Mouse (Mus musculus) stomach, postnatal 0 days (tissue): ENCODE measurements at regions not wholly inside any gene's neighbourhood (a gene's known extent, or its start where the extent isn't known, plus 50 kb on each side); places are given as distances from the start of the nearest gene placed in this dataset.

Experiments
- ATAC-seq: fragments of 200-750 bp; cut with Nextera tagmentation; 2 replicates; pipeline ENCODE4 v1.8.0; 2017; ENCODE audit not compliant: low FRiP score, low TSS enrichment
- DNase-seq: peaks from one replicate; pipeline ENCODE4 v3.0.0-alpha.2; 2016; ENCODE audit warnings: low spot score
- H3K27ac ChIP-seq: fragments of 300-500 bp; sonication (generic); replicated peaks from 2 replicates; pipeline ENCODE4 v1.5.1; 2014; ENCODE audit warnings: mild to moderate bottlenecking, control low read depth
- H3K27me3 ChIP-seq: fragments of 300-500 bp; sonication (generic); 2 replicates; pipeline ENCODE4 v1.6.1; 2014; ENCODE audit warnings: low read length; ENCODE audit not compliant: control insufficient read depth, insufficient read depth
- H3K36me3 ChIP-seq: fragments of 300-500 bp; sonication (generic); 2 replicates; pipeline ENCODE4 v1.6.1; 2014; ENCODE audit warnings: low read length, mixed read lengths; ENCODE audit not compliant: control insufficient read depth, insufficient read depth
- H3K4me1 ChIP-seq: fragments of 300-500 bp; sonication (generic); replicated peaks from 2 replicates; pipeline ENCODE4 v1.6.1; 2014; ENCODE audit warnings: antibody characterized with exemption; ENCODE audit not compliant: control insufficient read depth, insufficient read depth
- H3K4me2 ChIP-seq: fragments of 300-500 bp; sonication (generic); replicated peaks from 2 replicates; pipeline ENCODE4 v1.6.1; 2014; ENCODE audit warnings: low read depth, mild to moderate bottlenecking, control low read depth, moderate library complexity
- H3K4me3 ChIP-seq: fragments of 300-500 bp; sonication (generic); 2 replicates; pipeline ENCODE4 v1.5.1; 2014; ENCODE audit warnings: low read depth, low read length, control low read depth
- H3K9ac ChIP-seq: fragments of 300-500 bp; sonication (generic); 2 replicates; pipeline ENCODE4 v1.6.1; 2014; ENCODE audit warnings: mild to moderate bottlenecking, low read length, control low read depth, mixed read lengths
- H3K9me3 ChIP-seq: fragments of 300-500 bp; sonication (generic); 2 replicates; pipeline ENCODE4 v1.6.1; 2016; ENCODE audit warnings: low read length; ENCODE audit not compliant: control insufficient read depth
- CTCF ChIP-seq: IDR thresholded peaks from 2 replicates; pipeline ENCODE4 v1.5.1; 2016; ENCODE audit warnings: antibody characterized with exemption, low read depth, mild to moderate bottlenecking, moderate library complexity
- EP300 ChIP-seq: optimal IDR thresholded peaks from 2 replicates; pipeline ENCODE3; 2016; ENCODE audit warnings: antibody characterized with exemption
- WGBS: fragments of 180-500 bp; shearing (Covaris S2); extraction: QIAGEN DNeasy Blood & Tissue Kit; methylation state at CpG from one replicate; pipeline ENCODE4 v1.1.7; 2014; 5-methylcytosine and 5-hydroxymethylcytosine counted together

DNA sequence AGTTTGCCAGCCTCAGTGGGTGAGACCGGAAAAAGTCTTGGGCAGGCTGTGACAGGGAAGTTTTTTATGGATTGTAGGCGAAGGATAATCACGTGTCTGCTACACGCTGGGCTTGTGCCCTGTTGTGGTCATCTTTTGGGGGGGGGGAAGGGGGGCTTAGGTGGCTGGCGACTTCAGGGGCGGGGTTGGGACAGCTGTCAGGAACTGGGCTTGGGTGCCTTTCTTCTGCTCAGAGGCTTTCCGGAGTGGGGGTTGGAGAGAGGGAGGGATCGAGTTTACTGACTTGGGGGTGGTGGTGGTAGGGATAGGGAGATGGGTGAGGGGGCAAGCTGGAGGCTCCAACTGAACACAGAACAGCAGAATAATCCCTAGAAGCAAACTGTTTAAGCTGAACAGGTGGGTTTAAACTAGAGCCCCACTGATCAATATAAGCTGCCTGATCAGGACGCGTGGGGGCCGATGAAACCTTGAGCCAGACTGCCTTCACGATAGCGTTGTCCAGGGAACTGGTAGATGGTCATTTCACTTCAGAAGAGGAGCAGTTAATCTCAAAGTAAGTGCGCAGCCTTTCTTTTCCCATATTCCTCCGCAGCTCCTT lies 103.6 kb downstream of the Nucb2 start:
- H3K9me3 ChIP-seq, result no peaks in the 10 kb centered on the region
- peak overlapping the region; percentile 58 for H3K4me2 ChIP-seq
- WGBS, result 5% methylated on average over 15 of the region's 15 CpGs
- H3K27ac ChIP-seq, result no peak overlapping the region
- H3K4me3 ChIP-seq, result peak overlapping the region; percentile 29
- no peaks in the 10 kb centered on the region for H3K27me3 ChIP-seq
- H3K36me3 ChIP-seq, result no peaks in the 10 kb centered on the region
- H3K9ac ChIP-seq, result peak overlapping the region; percentile 27
- ATAC-seq, result no peak
- no peaks in the 10 kb centered on the region; the same call in 1 of the 2 replicates for H3K4me1 ChIP-seq
- TF ChIP-seq CTCF (no peak), EP300 (no peak)
- no peak for DNase-seq

DNA sequence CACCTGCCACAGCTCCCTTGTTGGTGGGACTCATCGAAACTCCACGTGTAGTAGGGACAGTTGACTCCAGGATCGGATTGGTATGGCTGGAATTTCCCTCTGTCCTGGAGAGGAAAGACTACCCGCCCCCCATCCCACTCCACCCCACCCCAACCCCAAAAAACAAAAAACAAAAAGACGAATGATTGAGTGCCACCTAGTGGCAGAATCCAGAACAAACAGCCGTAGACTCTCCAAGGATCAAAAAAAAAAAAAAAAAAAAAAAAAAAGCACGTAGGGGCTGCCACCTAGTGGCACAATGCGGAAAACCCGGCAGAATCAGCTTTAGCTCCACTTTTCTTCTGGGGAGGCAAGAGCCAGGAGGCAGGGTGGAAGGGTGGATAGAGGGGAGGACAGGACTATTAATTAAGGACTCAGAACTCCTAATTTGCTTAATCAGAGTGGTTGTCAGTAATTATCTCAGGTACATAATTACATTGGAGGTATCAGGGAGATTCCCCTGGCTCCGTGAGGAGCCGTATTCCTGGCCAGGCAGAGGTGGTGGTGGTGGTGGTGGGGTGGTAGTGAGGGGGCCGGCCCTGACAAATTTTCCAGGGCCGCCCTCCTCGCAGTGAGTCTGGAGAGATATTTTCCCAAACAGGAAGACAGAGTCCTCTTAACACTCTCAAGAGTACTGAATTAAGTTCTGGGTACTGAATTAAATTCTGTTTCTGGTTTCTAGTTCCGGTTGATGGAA lies 104.3 kb downstream of the Nucb2 start:
- no peak overlapping the region for H3K27ac ChIP-seq
- no peaks in the 10 kb centered on the region for H3K27me3 ChIP-seq
- peak overlapping the region; percentile 27 for H3K9ac ChIP-seq
- H3K9me3 ChIP-seq, result no peaks in the 10 kb centered on the region
- peak; percentile 85 for TF ChIP-seq CTCF
- no peak for TF ChIP-seq EP300
- WGBS, result 25% methylated on average over 15 of the region's 15 CpGs
- peak overlapping the region; percentile 58 for H3K4me2 ChIP-seq
- peak overlapping the region; percentile 29 for H3K4me3 ChIP-seq
- ATAC-seq (peak; percentile 30; the same call in 1 of the 2 replicates), DNase-seq (peak; percentile 70)
- no peaks in the 10 kb centered on the region; the same call in 1 of the 2 replicates for H3K4me1 ChIP-seq
- no peaks in the 10 kb centered on the region for H3K36me3 ChIP-seq

DNA sequence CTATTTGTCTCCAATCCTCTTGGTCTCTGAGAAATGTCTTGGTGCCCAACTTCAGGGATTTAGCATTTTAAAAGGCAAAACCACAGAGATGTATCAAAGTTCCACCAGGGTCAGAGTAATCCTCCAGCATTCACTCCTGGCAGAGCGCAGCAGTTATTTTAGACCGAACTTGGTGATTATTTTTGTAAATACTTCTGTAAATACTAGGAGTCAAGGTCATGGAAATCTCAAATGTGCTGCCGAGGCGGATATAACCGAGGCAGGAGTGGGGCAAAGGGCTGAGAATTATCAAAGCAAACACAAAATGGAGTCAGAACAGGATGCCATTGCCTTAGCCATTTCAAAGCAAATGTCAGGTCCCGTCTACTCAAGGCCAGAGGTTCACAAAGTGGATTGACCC lies 105.2 kb downstream of the Nucb2 start:
- no peaks in the 10 kb centered on the region for H3K36me3 ChIP-seq
- no peak overlapping the region for H3K9ac ChIP-seq
- no peaks in the 10 kb centered on the region for H3K27me3 ChIP-seq
- H3K9me3 ChIP-seq, result no peaks in the 10 kb centered on the region
- H3K4me1 ChIP-seq, result no peaks in the 10 kb centered on the region; the same call in 1 of the 2 replicates
- DNase-seq (no peak), ATAC-seq (no peak)
- TF ChIP-seq CTCF (no peak), EP300 (no peak)
- H3K4me2 ChIP-seq, result no peak overlapping the region
- no peak overlapping the region for H3K27ac ChIP-seq
- no peak overlapping the region for H3K4me3 ChIP-seq
- WGBS, result 33% methylated on average over 6 of the region's 6 CpGs

DNA sequence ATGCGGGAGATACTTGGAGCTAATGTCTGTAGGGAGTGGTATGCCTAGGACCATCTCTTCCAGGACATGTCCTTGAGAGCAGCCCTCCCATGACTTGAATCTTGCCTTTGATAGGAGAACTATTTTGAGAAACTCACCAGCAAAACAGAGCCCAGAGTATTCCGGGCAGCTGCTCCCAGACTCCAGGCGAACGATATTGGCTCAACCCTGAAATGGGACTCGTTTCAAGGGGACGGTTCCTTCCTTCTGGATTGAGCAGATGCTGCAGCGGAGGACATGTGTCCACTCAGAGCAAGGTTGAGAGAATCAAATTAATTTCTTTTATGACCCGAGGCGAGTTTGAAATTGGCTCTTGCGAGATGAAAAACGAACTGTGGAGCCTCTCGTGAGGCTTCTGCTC lies 105.7 kb downstream of the Nucb2 start:
- Histone ChIP-seq H3K27ac (no peak overlapping the region), H3K27me3 (no peaks in the 10 kb centered on the region), H3K4me3 (no peak overlapping the region), H3K9me3 (no peaks in the 10 kb centered on the region), H3K4me2 (no peak overlapping the region), H3K4me1 (no peaks in the 10 kb centered on the region; the same call in 1 of the 2 replicates), H3K36me3 (no peaks in the 10 kb centered on the region), H3K9ac (no peak overlapping the region)
- WGBS, result 75% methylated on average over 12 of the region's 12 CpGs
- no peak for TF ChIP-seq CTCF
- ATAC-seq (no peak), DNase-seq (no peak)

DNA sequence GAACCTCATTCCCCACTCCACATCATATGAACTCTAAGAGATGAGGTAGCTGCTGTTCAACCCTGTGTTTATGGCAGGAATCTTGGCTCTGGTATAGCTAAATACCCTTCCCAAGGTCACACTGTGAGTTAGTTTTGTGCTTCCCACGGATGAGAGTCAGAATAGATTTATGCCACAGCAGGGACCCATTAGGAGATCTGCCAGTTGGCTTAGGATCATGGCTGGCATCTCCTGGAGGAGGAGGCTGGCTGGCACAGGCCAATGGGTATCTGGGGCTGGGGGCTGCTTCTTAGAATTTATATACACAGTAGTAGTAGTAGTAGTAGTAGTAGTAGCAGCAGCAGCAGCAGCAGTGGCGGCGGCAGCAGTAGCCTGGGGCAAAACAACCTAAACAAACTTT lies 111.8 kb downstream of the Nucb2 start:
- Histone ChIP-seq H3K36me3 (no peaks in the 10 kb centered on the region), H3K4me2 (no peak overlapping the region), H3K9ac (no peak overlapping the region), H3K27me3 (no peaks in the 10 kb centered on the region), H3K4me3 (no peak overlapping the region), H3K9me3 (no peaks in the 10 kb centered on the region), H3K4me1 (no peaks in the 10 kb centered on the region), H3K27ac (no peak overlapping the region)
- DNase-seq (no peak), ATAC-seq (no peak)
- no peak for TF ChIP-seq CTCF
- no peak for TF ChIP-seq EP300
- 35% methylated on average over 3 of the region's 3 CpGs for WGBS

DNA sequence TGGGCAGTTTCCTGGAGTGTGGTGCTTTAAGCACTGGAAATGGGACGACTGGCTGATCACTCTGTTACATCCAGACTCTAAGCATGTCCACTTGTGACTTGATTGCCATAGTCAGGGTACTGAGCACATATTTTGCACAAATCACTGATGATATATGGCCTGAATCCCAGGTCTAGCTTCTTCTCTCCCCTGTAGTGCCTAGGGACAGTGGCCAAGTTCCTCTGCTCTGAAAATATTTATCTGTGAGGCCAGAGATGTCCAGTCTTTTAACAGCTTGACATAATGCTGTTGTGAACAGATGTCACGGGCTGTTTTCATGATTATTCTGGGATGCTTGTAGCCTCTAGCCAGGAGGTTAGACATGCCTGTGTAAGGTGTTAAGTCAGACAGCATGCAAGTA lies 115.5 kb downstream of the Nucb2 start:
- no peak for TF ChIP-seq CTCF
- no peak for TF ChIP-seq EP300
- H3K9me3 ChIP-seq, result no peaks in the 10 kb centered on the region

More for the DNA sequence above, 115.5 kb downstream of the Nucb2 start:
- no peak overlapping the region for H3K9ac ChIP-seq
- no peaks in the 10 kb centered on the region for H3K27me3 ChIP-seq
- no peak overlapping the region for H3K4me3 ChIP-seq
- 67% methylated on average over 2 of the region's 2 CpGs for WGBS
- no peaks in the 10 kb centered on the region for H3K4me1 ChIP-seq
- H3K36me3 ChIP-seq, result no peaks in the 10 kb centered on the region
- H3K4me2 ChIP-seq, result no peak overlapping the region
- no peak for ATAC-seq
- no peak overlapping the region for H3K27ac ChIP-seq
- DNase-seq, result no peak
